Mouse (Mus musculus) forebrain, embryonic 15.5 days (tissue): ENCODE results near the gene Fgfr2. TPM values are rescaled to one million over a fixed set of nuclear protein-coding genes. Genes with fewer than 3 reads are reported as not detected.
A peak's percentile ranks its signal among the peaks of the same experiment; 100 is the strongest.

Source experiments
- ATAC-seq: fragments of 200-750 bp; cut with Nextera tagmentation; replicated peaks from 2 replicates; pipeline ENCODE4 v1.8.0; 2017; ENCODE audit warnings: mild to moderate bottlenecking, moderate TSS enrichment, moderate library complexity
- H3K27ac ChIP-seq: fragments of 300-500 bp; sonication (generic); replicated peaks from 2 replicates; pipeline ENCODE4 v1.5.1; 2015; ENCODE audit warnings: mild to moderate bottlenecking, inconsistent platforms
- H3K27me3 ChIP-seq: fragments of 300-500 bp; sonication (generic); 2 replicates; pipeline ENCODE4 v1.6.1; 2015; ENCODE audit warnings: inconsistent platforms
- H3K36me3 ChIP-seq: fragments of 300-500 bp; sonication (generic); 2 replicates; pipeline ENCODE4 v1.6.1; 2015; ENCODE audit warnings: mild to moderate bottlenecking, inconsistent platforms
- H3K4me1 ChIP-seq: fragments of 300-500 bp; sonication (generic); 2 replicates; pipeline ENCODE4 v1.6.1; 2015; ENCODE audit warnings: inconsistent platforms
- H3K4me2 ChIP-seq: fragments of 300-500 bp; sonication (generic); replicated peaks from 2 replicates; pipeline ENCODE4 v1.6.1; 2015; ENCODE audit warnings: mild to moderate bottlenecking, inconsistent platforms
- H3K4me3 ChIP-seq: fragments of 300-500 bp; sonication (generic); 2 replicates; pipeline ENCODE4 v1.5.1; 2015; ENCODE audit warnings: mild to moderate bottlenecking, inconsistent platforms
- H3K9ac ChIP-seq: fragments of 300-500 bp; sonication (generic); replicated peaks from 2 replicates; pipeline ENCODE4 v1.6.1; 2015; ENCODE audit warnings: mild to moderate bottlenecking, inconsistent platforms
- H3K9me3 ChIP-seq: fragments of 300-500 bp; sonication (generic); 2 replicates; pipeline ENCODE4 v1.6.1; 2016; ENCODE audit warnings: inconsistent platforms
- WGBS: fragments of 180-500 bp; shearing (Covaris S2); methylation state at CpG from one replicate; pipeline ENCODE4 v1.1.7; 2015; ENCODE audit warnings: mixed read lengths; 5-methylcytosine and 5-hydroxymethylcytosine counted together
- polyA plus RNA-seq: library from polyadenylated mRNA; unstranded; fragments of >200 nt; fragmentation: Nextera tagmentation; extraction: Ambion mirVana; gene quantifications from 2 replicates; pipeline ENCODE4 v1.2.1, GENCODE M21; 2015

Fgfr2 gene
- polyA plus RNA-seq, 1 experiment from 2014 or later: 48.1 TPM

DNA sequence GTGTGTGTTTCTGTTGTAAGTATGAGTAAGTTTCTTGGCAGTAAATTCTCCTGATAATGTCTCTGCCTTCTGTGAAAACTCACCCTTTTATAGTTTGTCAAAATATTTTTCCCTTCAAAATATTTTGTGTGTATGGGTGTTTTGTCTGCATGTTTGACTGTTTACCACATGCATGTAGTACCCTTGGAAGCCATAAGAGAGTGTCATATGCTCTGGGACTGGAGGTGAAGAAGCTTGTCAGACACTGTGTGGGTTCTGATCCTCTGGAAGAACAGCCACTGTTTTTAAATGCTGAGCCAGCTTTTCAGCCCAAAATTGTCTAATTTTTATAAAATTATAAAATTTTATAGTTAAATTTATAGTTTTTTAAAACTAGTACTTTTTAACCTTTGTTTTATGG, 188.4 kb downstream of the Fgfr2 start:
- no peaks in the 10 kb centered on the region for H3K27me3 ChIP-seq
- H3K4me2 ChIP-seq: no peak overlapping the region
- no peak overlapping the region for H3K27ac ChIP-seq
- no peaks in the 10 kb centered on the region for H3K36me3 ChIP-seq
- no peak overlapping the region for H3K4me3 ChIP-seq
- no peak overlapping the region for H3K9ac ChIP-seq
- no peaks in the 10 kb centered on the region for H3K9me3 ChIP-seq
- ATAC-seq: no peak
- H3K4me1 ChIP-seq: peaks cover 29% of the 10 kb centered on the region

GRCm38 (mm10) chr7:132933331-132933730, 189.8 kb downstream of the Fgfr2 start:
- no peak overlapping the region for H3K27ac ChIP-seq
- H3K4me3 ChIP-seq: no peak overlapping the region
- peaks cover 24% of the 10 kb centered on the region for H3K4me1 ChIP-seq
- H3K27me3 ChIP-seq: no peaks in the 10 kb centered on the region
- no peaks in the 10 kb centered on the region for H3K9me3 ChIP-seq
- H3K9ac ChIP-seq: no peak overlapping the region
- 79% methylated on average over 1 of the region's 1 CpGs for WGBS
- no peak for ATAC-seq
- H3K4me2 ChIP-seq: no peak overlapping the region
- H3K36me3 ChIP-seq: no peaks in the 10 kb centered on the region

- Histone ChIP-seq H3K4me2 (peak overlapping the region; percentile 59), H3K9me3 (no peaks in the 10 kb centered on the region), H3K27ac (peak overlapping the region; percentile 98), H3K9ac (peak overlapping the region; percentile 85), H3K27me3 (no peaks in the 10 kb centered on the region), H3K4me1 (peaks cover 24% of the 10 kb centered on the region), H3K4me3 (peak overlapping the region; percentile 78), H3K36me3 (no peaks in the 10 kb centered on the region)
- WGBS: under 1% methylated on average over 55 of the region's 55 CpGs
- no peak; the same call in 1 of the 2 replicates for ATAC-seq
Measured at GRCm38 (mm10) chr7:132931560-132932351, 191.4 kb downstream of the Fgfr2 start.

GRCm38 (mm10) chr7:132930850-132931559, 192.1 kb downstream of the Fgfr2 start, which contains the start of gene Zranb1:
Zranb1 (plus strand) TSS chr7:132931142.
- Histone ChIP-seq H3K4me3 (peak within 1 kb of the TSS; percentile 78), H3K36me3 (no peaks in the 10 kb centered on the region), H3K27ac (peak within 1 kb of the TSS; percentile 98), H3K27me3 (no peaks in the 10 kb centered on the region), H3K9ac (peak within 1 kb of the TSS; percentile 85), H3K4me2 (peak within 1 kb of the TSS; percentile 59), H3K4me1 (peaks cover 24% of the 10 kb centered on the region), H3K9me3 (no peaks in the 10 kb centered on the region)
- under 1% methylated on average over 76 of the region's 93 CpGs for WGBS
- peak; percentile 100 for ATAC-seq

DNA sequence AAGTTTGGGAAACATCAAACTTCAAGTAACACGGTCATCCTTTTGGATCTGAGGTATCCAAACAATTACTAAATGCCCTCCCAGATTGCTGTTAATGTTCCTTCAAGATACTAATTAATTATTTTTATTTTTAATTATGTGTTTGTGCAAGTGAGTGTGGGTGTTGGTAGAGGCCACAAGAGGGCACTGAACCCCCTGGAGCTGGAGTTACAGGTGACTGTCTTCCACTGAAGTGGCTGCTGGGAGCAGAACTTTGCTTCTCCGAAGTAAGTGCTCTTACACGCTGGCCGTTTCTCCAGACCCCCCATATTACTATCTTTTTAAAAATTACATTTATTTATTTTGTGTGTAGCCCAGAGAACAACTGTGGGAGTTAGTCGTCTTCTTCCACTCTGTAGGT, 193.1 kb downstream of the Fgfr2 start:
- Histone ChIP-seq H3K4me2 (peak overlapping the region; percentile 45), H3K4me3 (peak overlapping the region; percentile 78), H3K9me3 (no peaks in the 10 kb centered on the region), H3K4me1 (peaks cover 24% of the 10 kb centered on the region), H3K36me3 (no peaks in the 10 kb centered on the region), H3K27ac (no peak overlapping the region), H3K9ac (peak overlapping the region; percentile 63), H3K27me3 (no peaks in the 10 kb centered on the region)
- no peak for ATAC-seq
- WGBS: 88% methylated on average over 5 of the region's 5 CpGs

- Histone ChIP-seq H3K27me3 (no peaks in the 10 kb centered on the region), H3K4me3 (no peak overlapping the region), H3K27ac (no peak overlapping the region), H3K4me1 (peaks cover 7% of the 10 kb centered on the region), H3K9me3 (no peaks in the 10 kb centered on the region), H3K36me3 (no peaks in the 10 kb centered on the region), H3K9ac (no peak overlapping the region), H3K4me2 (no peak overlapping the region)
- WGBS: 52% methylated on average over 3 of the region's 3 CpGs
- no peak for ATAC-seq
Measured at GRCm38 (mm10) chr7:132927201-132927600, 195.9 kb downstream of the Fgfr2 start.

- Histone ChIP-seq H3K9ac (no peak overlapping the region), H3K27me3 (no peaks in the 10 kb centered on the region), H3K36me3 (no peaks in the 10 kb centered on the region), H3K4me1 (peaks cover 2% of the 10 kb centered on the region; the same call in 1 of the 2 replicates), H3K4me3 (no peak overlapping the region), H3K4me2 (no peak overlapping the region), H3K9me3 (no peaks in the 10 kb centered on the region), H3K27ac (no peak overlapping the region)
- no peak for ATAC-seq
- 75% methylated on average over 2 of the region's 2 CpGs for WGBS
Measured at GRCm38 (mm10) chr7:132925227-132925626, 197.9 kb downstream of the Fgfr2 start.

GRCm38 (mm10) chr7:132921971-132922370, 201.2 kb downstream of the Fgfr2 start:
- whole genome bisulfite sequencing: 37% methylated on average over 3 of the region's 3 CpGs
- Histone ChIP-seq H3K9ac (no peak overlapping the region), H3K36me3 (no peaks in the 10 kb centered on the region), H3K27ac (no peak overlapping the region), H3K4me1 (no peaks in the 10 kb centered on the region), H3K27me3 (no peaks in the 10 kb centered on the region), H3K4me2 (no peak overlapping the region), H3K9me3 (no peaks in the 10 kb centered on the region), H3K4me3 (no peak overlapping the region)
- no peak for ATAC-seq

DNA sequence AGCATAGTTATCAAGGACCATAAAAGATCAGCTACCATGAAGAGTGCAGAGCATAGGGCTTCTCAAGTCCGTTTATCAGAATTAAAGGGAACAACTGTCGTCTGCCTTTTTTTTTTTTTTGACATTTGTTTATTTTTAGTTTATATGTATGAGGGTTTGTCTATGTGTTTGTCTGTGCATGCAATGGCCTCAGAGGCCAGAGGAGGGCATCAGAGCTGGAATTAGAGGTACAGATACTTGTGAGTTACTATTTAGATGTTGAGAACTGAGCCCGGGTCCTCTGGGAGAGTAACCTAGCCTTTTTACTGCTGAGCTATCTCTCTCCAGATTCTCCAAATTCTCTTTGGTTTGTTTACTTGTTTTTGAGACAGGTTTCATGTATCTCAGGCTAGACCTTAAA, 219.4 kb downstream of the Fgfr2 start:
- Histone ChIP-seq H3K4me1 (no peaks in the 10 kb centered on the region), H3K36me3 (no peaks in the 10 kb centered on the region), H3K9ac (no peak overlapping the region), H3K9me3 (no peaks in the 10 kb centered on the region), H3K4me3 (no peak overlapping the region), H3K27ac (no peak overlapping the region), H3K4me2 (no peak overlapping the region), H3K27me3 (no peaks in the 10 kb centered on the region)
- no peak for ATAC-seq
- 78% methylated on average over 3 of the region's 3 CpGs for WGBS

- no peak overlapping the region for H3K4me2 ChIP-seq
- no peaks in the 10 kb centered on the region for H3K4me1 ChIP-seq
- H3K9me3 ChIP-seq: no peaks in the 10 kb centered on the region
- no peaks in the 10 kb centered on the region for H3K27me3 ChIP-seq
- no peak overlapping the region for H3K4me3 ChIP-seq
- no peak overlapping the region for H3K27ac ChIP-seq
- no peak for ATAC-seq
- no peak overlapping the region for H3K9ac ChIP-seq
- H3K36me3 ChIP-seq: no peaks in the 10 kb centered on the region
- WGBS: 60% methylated on average over 2 of the region's 2 CpGs
Measured at GRCm38 (mm10) chr7:132900826-132901531, 222.2 kb downstream of the Fgfr2 start.

GRCm38 (mm10) chr7:132898234-132898633, 224.9 kb downstream of the Fgfr2 start:
- Histone ChIP-seq H3K9me3 (no peaks in the 10 kb centered on the region), H3K9ac (no peak overlapping the region), H3K4me1 (no peaks in the 10 kb centered on the region), H3K27me3 (no peaks in the 10 kb centered on the region), H3K4me3 (no peak overlapping the region), H3K4me2 (no peak overlapping the region), H3K27ac (no peak overlapping the region), H3K36me3 (no peaks in the 10 kb centered on the region)
- WGBS: 90% methylated on average over 2 of the region's 2 CpGs
- ATAC-seq: no peak

GRCm38 (mm10) chr7:132897258-132897657, 225.9 kb downstream of the Fgfr2 start:
- Histone ChIP-seq H3K27ac (no peak overlapping the region), H3K36me3 (no peaks in the 10 kb centered on the region), H3K9me3 (no peaks in the 10 kb centered on the region), H3K4me2 (no peak overlapping the region), H3K27me3 (no peaks in the 10 kb centered on the region), H3K9ac (no peak overlapping the region), H3K4me1 (no peaks in the 10 kb centered on the region), H3K4me3 (no peak overlapping the region)
- ATAC-seq: no peak
- WGBS: 88% methylated on average over 10 of the region's 10 CpGs
